Mouse (Mus musculus) MEL (cell line): ENCODE measurements around the gene Cactin.

ENCODE experiments used
- ELF1 ChIP-seq: IDR thresholded peaks from 2 replicates; pipeline ENCODE4 v1.6.1; 2014; ENCODE audit warnings: low read depth, mild to moderate bottlenecking, inconsistent platforms, low read length, improper control_type of control experiment, moderate library complexity
- UBTF ChIP-seq: IDR thresholded peaks from 2 replicates; pipeline ENCODE4 v1.6.1; 2012; ENCODE audit warnings: low read depth, mild to moderate bottlenecking, inconsistent platforms, low read length, improper control_type of control experiment, moderate library complexity, borderline replicate concordance; ENCODE audit not compliant: insufficient read depth
- ZKSCAN1 ChIP-seq: IDR thresholded peaks from 2 replicates; pipeline ENCODE4 v1.6.1; 2012; ENCODE audit warnings: low read depth, mild to moderate bottlenecking, inconsistent platforms, low read length, improper control_type of control experiment, moderate library complexity

DNA sequence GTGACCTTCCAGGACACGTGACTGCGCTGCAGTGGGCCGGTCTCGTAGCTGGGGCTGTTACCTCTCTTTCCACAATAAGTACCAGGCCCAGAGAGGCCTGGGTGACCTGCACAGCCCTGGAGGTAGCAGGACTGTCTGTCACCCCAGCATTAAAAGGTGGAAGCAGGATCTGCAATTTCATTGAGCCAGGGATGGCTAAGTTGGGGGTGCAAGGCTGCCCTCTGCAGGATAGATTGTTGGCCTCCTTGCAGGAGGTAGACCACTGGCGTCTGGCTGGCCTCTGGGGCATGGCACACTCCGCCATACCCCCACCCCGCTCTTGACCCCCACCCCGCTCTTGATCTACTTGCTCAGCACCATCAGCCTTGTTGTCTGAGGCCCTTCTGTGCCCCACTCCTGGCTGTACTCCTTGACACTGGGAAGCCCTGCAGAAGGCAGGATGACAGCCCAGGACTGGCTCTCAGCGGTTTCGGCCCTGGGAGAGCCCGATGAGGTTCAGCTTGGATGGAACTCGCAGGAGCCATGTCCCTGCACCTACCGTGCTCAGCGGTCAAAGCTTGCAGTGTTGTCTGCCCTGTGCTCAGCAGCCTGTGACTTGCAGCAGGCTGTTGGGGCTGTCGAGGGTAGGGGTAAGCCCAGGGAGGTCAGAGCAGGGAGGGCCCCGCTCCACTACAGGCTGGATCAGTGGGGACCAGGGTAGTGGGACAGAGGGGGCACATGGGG, 4.4 kb upstream of the Cactin start:
- no peak for TF ChIP-seq UBTF
- no peak for TF ChIP-seq ELF1
- TF ChIP-seq ZKSCAN1, result no peak
